Mouse (Mus musculus) brain, embryonic 14.5 days (tissue): ENCODE data around the gene Olfr237-ps1.
"Not testable (repeated sequence)": the region's sequence is repeated elsewhere in the genome, so short reads cannot be mapped to it uniquely, and the experiment has no call there.

Experiments
- CTCF ChIP-seq: fragments of 200-500 bp; IDR thresholded peaks from 2 replicates; pipeline ENCODE4 v1.5.1; 2012; ENCODE audit warnings: inconsistent platforms, mild to moderate bottlenecking, moderate library complexity, borderline replicate concordance; ENCODE audit not compliant: insufficient read depth, insufficient read length; ENCODE audit errors: extremely low read depth
- POLR2A ChIP-seq: fragments of 200-500 bp; IDR thresholded peaks from 2 replicates; pipeline ENCODE4 v1.6.1; 2012; ENCODE audit warnings: mild to moderate bottlenecking, inconsistent platforms, borderline replicate concordance; ENCODE audit not compliant: poor library complexity, insufficient read depth, insufficient read length, severe bottlenecking; ENCODE audit errors: extremely low read depth

GRCm38 (mm10) chr6:43106069-43106468 is 40.3 kb upstream of the Olfr237-ps1 start, which contains the start of gene Olfr441:
- not testable (repeated sequence) for TF ChIP-seq POLR2A, CTCF
